Mouse (Mus musculus) spleen, embryonic (tissue): ENCODE results near the gene Irx6.

Experiments used
- CTCF ChIA-PET: fragments of 350-600 bp; sonication (Branson Sonifier 250); formaldehyde crosslinking; loops from one replicate; lab custom pipeline; 2022; lab: Charles Lee

Irx6 gene

GRCm38 (mm10) chr8:92674244-92675128 lies at the start of gene Irx6:
Gene Irx6, plus strand, starts transcription at chr8:92674288.
- CTCF ChIA-PET, result no interaction called here

- CTCF ChIA-PET, result no interaction called here
Observed at GRCm38 (mm10) chr8:92628711-92629650, 45.1 kb upstream of the Irx6 start.

GRCm38 (mm10) chr8:92633199-92633598 lies 40.9 kb upstream of the Irx6 start:
- CTCF ChIA-PET, result interaction anchor here (0.6 kb wide), 1 partner anchor 113 kb away, joined by 3 read pairs; no protein-coding TSS in a partner anchor

GRCm38 (mm10) chr8:92640820-92641219 lies 33.3 kb upstream of the Irx6 start:
- CTCF ChIA-PET, result no interaction called here

- CTCF ChIA-PET, result no interaction called here
Observed at GRCm38 (mm10) chr8:92646637-92647036, 27.5 kb upstream of the Irx6 start.

GRCm38 (mm10) chr8:92664207-92664606 lies 9.9 kb upstream of the Irx6 start:
- CTCF ChIA-PET, result no interaction called here

GRCm38 (mm10) chr8:92670236-92670635 lies 3.9 kb upstream of the Irx6 start:
- CTCF ChIA-PET, result no interaction called here

- CTCF ChIA-PET, result no interaction called here
Observed at GRCm38 (mm10) chr8:92670656-92671195, 3.4 kb upstream of the Irx6 start.

- CTCF ChIA-PET, result no interaction called here
Observed at GRCm38 (mm10) chr8:92671892-92672291, 2.2 kb upstream of the Irx6 start.

GRCm38 (mm10) chr8:92673101-92673500 lies 987 bp upstream of the Irx6 start:
- CTCF ChIA-PET, result no interaction called here

GRCm38 (mm10) chr8:92673555-92674243 lies 389 bp upstream of the Irx6 start:
- CTCF ChIA-PET, result no interaction called here

GRCm38 (mm10) chr8:92678407-92678806 lies 4.3 kb downstream of the Irx6 start:
- CTCF ChIA-PET, result no interaction called here

GRCm38 (mm10) chr8:92697361-92697760 lies 23.3 kb downstream of the Irx6 start:
- CTCF ChIA-PET, result no interaction called here

- CTCF ChIA-PET, result no interaction called here
Observed at GRCm38 (mm10) chr8:92698411-92698810, 24.3 kb downstream of the Irx6 start.

GRCm38 (mm10) chr8:92699922-92700540 lies 25.9 kb downstream of the Irx6 start:
- CTCF ChIA-PET, result no interaction called here

GRCm38 (mm10) chr8:92703375-92703774 lies 29.3 kb downstream of the Irx6 start:
- CTCF ChIA-PET, result no interaction called here

- CTCF ChIA-PET, result no interaction called here
Observed at GRCm38 (mm10) chr8:92706311-92706710, 32.2 kb downstream of the Irx6 start.

GRCm38 (mm10) chr8:92713286-92713685 lies 39.2 kb downstream of the Irx6 start:
- CTCF ChIA-PET, result no interaction called here

GRCm38 (mm10) chr8:92717418-92717817 lies 43.3 kb downstream of the Irx6 start:
- CTCF ChIA-PET, result no interaction called here

GRCm38 (mm10) chr8:92718057-92718456 lies 44.0 kb downstream of the Irx6 start:
- CTCF ChIA-PET, result no interaction called here
